7 mouse cellular contexts compared by ENCODE assay signal in genomic region chr2:135659391-135660180, GRCm38 (mm10). TPM values are rescaled to one million over a fixed set of nuclear protein-coding genes. Genes with fewer than 3 reads are reported as not detected.
DNase-seq lines count a peak whose midpoint lies in the region; ATAC-seq lines count a peak whose summit lies in the region.

No protein-coding gene starts in this region.

- DNase-seq in adrenal gland, postnatal 25 days, result peak; percentile 70
- peak; percentile 23 for DNase-seq in embryo, embryonic 11.5 days (ENCODE audit: low read depth, low spot score)
- DNase-seq in heart, adult 11 months, result peak; percentile 98
- peak; percentile 84 for DNase-seq in midbrain, embryonic 14.5 days
- DNase-seq in spleen, postnatal 10 days (ENCODE audit: low spot score in 2 of 2), result peak; percentile 51 to 58

- H3K9ac ChIP-seq in intestine, embryonic 16.5 days (ENCODE audit: low read depth, low read length), result peak overlapping the region; percentile 87
- peak overlapping the region; percentile 93 for H3K9ac ChIP-seq in limb, embryonic 13.5 days
- peak overlapping the region; percentile 97 for H3K9ac ChIP-seq in midbrain, embryonic 14.5 days (replicated peaks; ENCODE audit: low read length)

- peak overlapping the region; percentile 90 for H3K4me2 ChIP-seq in intestine, embryonic 16.5 days (ENCODE audit: low read depth, low read length)
- peak overlapping the region; percentile 84 for H3K4me2 ChIP-seq in limb, embryonic 13.5 days (replicated peaks)
- peak overlapping the region; percentile 66 for H3K4me2 ChIP-seq in midbrain, embryonic 14.5 days (ENCODE audit: low read length)

- H3K4me1 ChIP-seq in intestine, embryonic 16.5 days (ENCODE audit: control insufficient read depth, insufficient read depth, low read length), result no peaks in the 10 kb centered on the region; the same call in 1 of the 2 replicates
- peaks cover 5% of the 10 kb centered on the region; the same call in 1 of the 2 replicates for H3K4me1 ChIP-seq in limb, embryonic 13.5 days
- 0 out of 2 replicates have a peak, but pooled peaks cover 8% of the 10 kb centered on the region for H3K4me1 ChIP-seq in midbrain, embryonic 14.5 days (ENCODE audit: control insufficient read depth, insufficient read depth, low read length)

- H3K4me3 ChIP-seq in intestine, embryonic 16.5 days (ENCODE audit: low read length), result peak overlapping the region; percentile 83
- H3K4me3 ChIP-seq in limb, embryonic 13.5 days, result peak overlapping the region; percentile 82
- H3K4me3 ChIP-seq in midbrain, embryonic 14.5 days (replicated peaks; ENCODE audit: low read depth, low read length), result peak overlapping the region; percentile 76

- ATAC-seq in intestine, embryonic 16.5 days, result peak; percentile 77
- ATAC-seq in limb, embryonic 13.5 days (ENCODE audit: low FRiP score, low read depth), result peak; percentile 78
- ATAC-seq in midbrain, embryonic 14.5 days (ENCODE audit: low FRiP score, low TSS enrichment), result peak; percentile 82

- H3K9me3 ChIP-seq in intestine, embryonic 16.5 days (ENCODE audit: control insufficient read depth, low read length), result no peaks in the 10 kb centered on the region
- H3K9me3 ChIP-seq in limb, embryonic 13.5 days, result no peaks in the 10 kb centered on the region
- H3K9me3 ChIP-seq in midbrain, embryonic 14.5 days (ENCODE audit: control insufficient read depth, low read length), result no peaks in the 10 kb centered on the region

- H3K27ac ChIP-seq in intestine, embryonic 16.5 days (ENCODE audit: low read length), result peak overlapping the region; percentile 86
- peak overlapping the region; percentile 95 for H3K27ac ChIP-seq in limb, embryonic 13.5 days
- H3K27ac ChIP-seq in midbrain, embryonic 14.5 days (replicated peaks; ENCODE audit: low read depth, low read length), result peak overlapping the region; percentile 99

- no peaks in the 10 kb centered on the region for H3K36me3 ChIP-seq in intestine, embryonic 16.5 days (ENCODE audit: control insufficient read depth, insufficient read depth, low read length)
- no peaks in the 10 kb centered on the region; the same call in 1 of the 2 replicates for H3K36me3 ChIP-seq in limb, embryonic 13.5 days
- no peaks in the 10 kb centered on the region for H3K36me3 ChIP-seq in midbrain, embryonic 14.5 days (ENCODE audit: control insufficient read depth, insufficient read depth, low read length)

- no peaks in the 10 kb centered on the region for H3K27me3 ChIP-seq in intestine, embryonic 16.5 days (replicated peaks; ENCODE audit: control insufficient read depth, insufficient read depth, low read length)
- no peaks in the 10 kb centered on the region for H3K27me3 ChIP-seq in limb, embryonic 13.5 days
- H3K27me3 ChIP-seq in midbrain, embryonic 14.5 days (ENCODE audit: control insufficient read depth, insufficient read depth, low read length), result no peaks in the 10 kb centered on the region

- WGBS in intestine, embryonic 16.5 days, result under 1% methylated on average over 46 of the region's 97 CpGs
- under 1% methylated on average over 31 of the region's 97 CpGs for WGBS in limb, embryonic 13.5 days
- WGBS in midbrain, embryonic 14.5 days, result under 1% methylated on average over 79 of the region's 97 CpGs

RNA-seq across cellular contexts. Expression of gene Plcb4, which starts 0.8 kb away (rescaled TPM):
- 44.4 and 58.5 TPM in 2 replicates for total RNA-seq in adrenal gland, postnatal 25 days (2021)
- 6.9 and 7.4 TPM in 2 replicates for polyA plus RNA-seq in intestine, embryonic 16.5 days (2015; fragmentation: Nextera tagmentation; extraction: Ambion mirVana)
- 19.1 and 19.9 TPM in 2 replicates for polyA plus RNA-seq in limb, embryonic 13.5 days (2015; fragmentation: Nextera tagmentation; extraction: Ambion mirVana)
- 51.3 and 52.4 TPM in 2 replicates for polyA plus RNA-seq in midbrain, embryonic 14.5 days (2014; fragmentation: Nextera tagmentation; extraction: Ambion mirVana)

Comparison
In these comparisons a context has a peak if more than half of its experiments do, and no peak if none do; other contexts are left out.
1. Peak in every context shown above with its lines: DNase-seq, ATAC-seq, H3K4me3 ChIP-seq and H3K27ac ChIP-seq.
2. DNase-seq: peak in every context shown above with its lines; median percentile 98 in heart, adult 11 months; 84 in midbrain, embryonic 14.5 days; 70 in adrenal gland, postnatal 25 days; 54 in spleen, postnatal 10 days; 23 in embryo, embryonic 11.5 days.